Mouse (Mus musculus) cerebellum, adult 9-11 months (tissue): ENCODE data around the gene Ppp1r12c.

ENCODE experiments used
- DNase-seq: peaks from one replicate; pipeline ENCODE4 v3.0.0; 2022

Ppp1r12c gene

GRCm38 (mm10) chr7:4491308-4491707 lies 10.2 kb downstream of the Ppp1r12c start:
- DNase-seq = no peak

- DNase-seq = no peak
Observed at GRCm38 (mm10) chr7:4482281-4482680, 19.2 kb downstream of the Ppp1r12c start.

GRCm38 (mm10) chr7:4479674-4480073 lies 21.8 kb downstream of the Ppp1r12c start:
- peak; percentile 38 for DNase-seq

GRCm38 (mm10) chr7:4478796-4479291 lies 22.6 kb downstream of the Ppp1r12c start:
- no peak for DNase-seq

- peak; percentile 83 for DNase-seq
Observed at GRCm38 (mm10) chr7:4478021-4478795, 23.3 kb downstream of the Ppp1r12c start.

GRCm38 (mm10) chr7:4473940-4474339 lies 27.5 kb downstream of the Ppp1r12c start:
- DNase-seq = no peak

- peak; percentile 72 for DNase-seq
Observed at GRCm38 (mm10) chr7:4471179-4471555, 30.3 kb downstream of the Ppp1r12c start.

GRCm38 (mm10) chr7:4470275-4471178 lies 31.0 kb downstream of the Ppp1r12c start:
- peak; percentile 73 for DNase-seq

GRCm38 (mm10) chr7:4467801-4468200 lies 33.7 kb downstream of the Ppp1r12c start:
- DNase-seq = no peak

GRCm38 (mm10) chr7:4464194-4464824 lies 37.2 kb downstream of the Ppp1r12c start:
- DNase-seq = no peak

GRCm38 (mm10) chr7:4460576-4461434 lies 40.7 kb downstream of the Ppp1r12c start, which contains the start of gene Eps8l1:
Gene Eps8l1, plus strand, starts transcription at chr7:4460674.
- DNase-seq = no peak

GRCm38 (mm10) chr7:4452644-4453043 lies 48.8 kb downstream of the Ppp1r12c start:
- no peak for DNase-seq

- no peak for DNase-seq
Observed at GRCm38 (mm10) chr7:4449211-4449610, 52.3 kb downstream of the Ppp1r12c start.

- DNase-seq = no peak
Observed at GRCm38 (mm10) chr7:4448439-4448838, 53.0 kb downstream of the Ppp1r12c start.

GRCm38 (mm10) chr7:4447138-4447537 lies 54.3 kb downstream of the Ppp1r12c start:
- peak; percentile 46 for DNase-seq

- peak; percentile 93 for DNase-seq
Observed at GRCm38 (mm10) chr7:4445216-4445791, 56.2 kb downstream of the Ppp1r12c start, which contains the start of gene Rdh13. Gene Rdh13, minus strand, starts transcription at chr7:4445649.

- DNase-seq = no peak
Observed at GRCm38 (mm10) chr7:4440549-4440948, 60.9 kb downstream of the Ppp1r12c start.

GRCm38 (mm10) chr7:4437721-4438120 lies 63.8 kb downstream of the Ppp1r12c start:
- peak; percentile 1 for DNase-seq

- no peak for DNase-seq
Observed at GRCm38 (mm10) chr7:4432026-4432425, 69.5 kb downstream of the Ppp1r12c start.

- DNase-seq = no peak
Observed at GRCm38 (mm10) chr7:4431548-4431947, 69.9 kb downstream of the Ppp1r12c start.
